Mouse (Mus musculus): Measurements from ENCODE around the gene Ppp2r5a.
"Not testable (repeated sequence)": the region's sequence is repeated elsewhere in the genome, so short reads cannot be mapped to it uniquely, and the experiment has no call there.

The Ppp2r5a gene

DNA sequence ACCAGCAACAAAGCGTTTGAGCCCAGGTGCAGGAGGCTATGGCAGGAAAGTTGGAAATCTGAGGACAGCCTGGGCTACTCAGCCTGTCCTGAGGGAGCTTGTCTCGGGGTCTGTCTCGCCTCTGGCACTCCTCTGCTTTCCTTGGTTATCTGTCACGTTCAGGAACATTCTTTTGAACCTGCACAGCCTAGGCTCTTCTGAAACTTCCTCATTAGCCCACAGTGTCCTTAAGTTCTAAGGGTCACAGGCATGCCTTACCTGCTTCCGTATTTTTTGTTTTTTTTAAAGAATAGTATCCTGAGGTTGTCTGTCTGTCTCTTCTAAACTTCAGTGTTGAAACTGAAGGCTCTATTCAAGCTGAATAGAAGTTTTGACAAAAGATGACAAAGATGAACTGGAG, at the start of gene Ppp2r5a:
Gene Ppp2r5a (minus strand): TSS at position 199 of the 400 bp plus-strand sequence.
- no peak for DNase-seq (ENCODE audit: low read depth, low spot score)

DNA sequence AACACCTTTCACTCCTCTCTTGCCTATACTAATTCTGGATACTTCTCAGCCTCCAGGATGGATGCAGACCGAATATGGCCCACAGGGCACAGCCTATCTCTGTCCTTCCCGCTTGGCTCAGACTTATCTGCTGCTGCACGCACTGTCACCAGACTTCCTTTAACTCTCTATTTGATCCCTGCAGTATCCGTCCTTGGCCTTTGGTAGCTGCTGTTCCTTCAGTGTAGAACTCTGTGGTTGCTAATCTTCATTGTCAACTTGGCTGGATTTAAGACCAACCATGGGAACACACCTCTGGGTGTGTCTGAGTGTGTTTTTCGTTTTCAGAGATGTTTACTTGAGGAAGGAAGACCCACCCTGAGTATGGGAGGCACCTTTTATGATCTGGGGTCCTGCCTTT, 47.5 kb upstream of the Ppp2r5a start:
- no peak for DNase-seq (ENCODE audit: low read depth, low spot score)

DNA sequence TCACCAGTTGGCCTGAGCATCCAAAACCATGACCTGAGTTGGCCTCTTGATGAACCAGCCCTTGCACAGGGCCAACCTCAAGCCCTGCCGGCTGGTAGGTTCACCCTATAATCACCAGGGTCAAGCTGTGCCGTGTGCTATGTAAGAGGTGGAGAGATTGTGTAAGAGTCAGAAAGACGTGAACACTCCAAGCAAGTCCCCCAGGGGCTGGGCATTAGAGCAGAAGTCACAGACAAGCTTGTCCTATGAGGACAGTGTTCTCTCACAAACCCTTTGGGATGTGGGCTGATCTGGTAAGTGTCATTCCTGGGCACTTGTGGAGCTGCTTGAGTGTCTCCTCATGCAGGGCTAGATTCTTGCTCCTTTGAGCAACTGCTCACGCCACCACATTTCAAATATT, 46.5 kb upstream of the Ppp2r5a start:
- DNase-seq (ENCODE audit: low read depth, low spot score), result no peak

DNA sequence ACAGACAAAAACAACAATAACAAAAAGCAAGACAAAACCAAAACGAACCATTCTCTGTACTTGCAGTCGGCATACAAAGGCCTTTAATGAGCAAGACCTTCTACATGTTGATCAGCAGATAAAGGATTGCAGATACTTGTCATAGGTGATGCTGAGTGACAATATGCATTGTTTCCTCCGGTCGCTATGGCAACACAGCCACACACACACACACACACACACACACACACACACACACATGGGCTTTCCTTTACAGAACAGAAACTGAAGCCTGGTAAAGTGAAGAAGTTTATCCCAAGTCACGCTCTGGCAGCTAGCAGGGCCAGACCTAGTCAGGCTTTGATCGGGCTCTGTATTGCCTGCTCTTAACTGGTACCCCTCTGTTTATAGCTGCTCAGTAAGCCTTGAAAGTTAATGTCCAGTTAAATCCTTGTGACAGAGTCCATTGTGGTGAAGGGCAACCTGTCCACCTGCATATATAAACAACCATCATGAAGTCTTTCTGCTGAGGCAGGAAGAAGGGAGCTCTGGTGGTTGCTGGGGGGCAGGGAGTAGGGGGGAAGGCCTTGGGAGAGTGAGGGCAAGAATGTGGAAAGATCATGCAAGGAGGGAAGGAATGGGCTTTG, 44.4 kb upstream of the Ppp2r5a start:
- no peak for DNase-seq (ENCODE audit: low read depth, low spot score)

DNA sequence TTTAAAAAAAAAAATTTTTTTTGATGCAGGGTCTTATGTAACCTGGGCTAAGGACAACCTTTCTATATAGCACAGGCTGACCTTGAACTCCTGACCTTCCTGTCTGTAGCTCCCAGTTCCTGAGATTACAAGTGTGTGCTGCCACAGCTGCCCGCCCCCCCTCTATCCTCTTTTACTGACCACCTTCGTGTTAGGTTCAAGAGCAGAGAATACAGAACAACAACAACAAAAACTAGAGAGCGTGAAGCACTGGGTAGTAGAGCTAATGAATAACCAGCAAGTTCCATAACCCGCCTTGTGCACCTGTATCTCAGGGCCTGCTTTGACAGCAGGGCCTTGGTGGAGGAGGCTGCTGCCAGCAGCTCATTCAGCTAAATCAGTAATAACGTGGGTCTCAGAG, 43.2 kb upstream of the Ppp2r5a start:
- no peak for DNase-seq (ENCODE audit: low read depth, low spot score)

DNA sequence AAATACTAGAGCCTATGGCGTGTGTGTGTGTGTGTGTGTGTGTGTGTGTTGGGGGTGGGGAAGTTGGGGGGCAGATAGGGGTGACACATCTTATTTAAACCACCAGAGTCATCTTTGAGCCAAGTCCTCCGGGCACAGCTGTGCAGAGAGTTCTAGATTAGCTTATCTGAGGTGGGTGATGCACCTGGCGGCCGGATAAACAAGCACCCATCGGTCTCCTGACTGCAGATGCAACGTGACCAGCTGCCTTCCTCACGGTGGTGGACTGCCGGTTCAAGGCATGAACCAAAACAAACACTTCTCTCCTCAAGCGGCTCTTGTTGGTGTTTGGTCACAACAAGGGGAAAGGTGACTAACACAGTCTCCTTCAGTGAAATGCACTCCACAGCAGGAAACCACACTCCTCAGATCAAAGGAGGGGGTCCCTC, 42.8 kb upstream of the Ppp2r5a start:
- DNase-seq (ENCODE audit: low read depth, low spot score), result peak; percentile 42

DNA sequence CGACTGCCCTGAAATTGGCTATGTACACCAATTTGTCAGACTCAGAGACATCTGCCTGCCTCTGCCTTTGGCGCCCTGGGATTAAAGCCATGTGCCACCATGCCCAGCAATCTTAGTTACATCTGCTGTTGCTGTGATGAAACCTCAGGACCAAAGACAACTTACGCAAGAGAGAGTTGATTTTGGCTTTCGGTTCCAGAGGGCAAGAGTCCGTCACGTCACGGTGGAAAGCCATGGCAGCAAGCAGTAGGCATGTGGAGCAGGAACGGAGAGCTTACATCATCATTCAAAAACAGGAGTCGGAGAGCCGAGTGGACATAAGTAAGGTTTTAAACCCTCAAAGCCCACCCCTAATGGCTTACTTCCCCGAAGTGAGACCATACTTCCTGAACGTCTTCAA, 42.3 kb upstream of the Ppp2r5a start:
- no peak for DNase-seq (ENCODE audit: low read depth, low spot score)

DNA sequence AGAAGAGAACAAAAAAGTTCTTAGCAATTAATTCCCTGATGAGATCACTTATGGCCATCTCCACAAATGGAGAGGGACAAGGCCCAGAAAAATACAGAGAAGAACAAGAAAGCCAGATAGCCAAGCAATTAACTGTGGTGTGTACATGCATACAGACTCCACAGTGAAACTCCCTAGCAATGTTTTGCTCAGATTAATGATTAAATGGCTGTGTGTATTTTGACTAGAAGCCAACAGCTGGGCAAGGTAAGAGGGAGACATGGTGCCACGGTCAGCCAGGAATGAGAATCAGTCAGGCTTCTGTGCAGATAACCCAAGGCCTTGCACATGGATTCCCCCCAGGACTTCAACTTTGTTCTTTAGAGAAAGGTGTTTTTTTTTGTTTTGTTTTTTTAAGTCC, 41.4 kb upstream of the Ppp2r5a start:
- DNase-seq (ENCODE audit: low read depth, low spot score), result no peak

DNA sequence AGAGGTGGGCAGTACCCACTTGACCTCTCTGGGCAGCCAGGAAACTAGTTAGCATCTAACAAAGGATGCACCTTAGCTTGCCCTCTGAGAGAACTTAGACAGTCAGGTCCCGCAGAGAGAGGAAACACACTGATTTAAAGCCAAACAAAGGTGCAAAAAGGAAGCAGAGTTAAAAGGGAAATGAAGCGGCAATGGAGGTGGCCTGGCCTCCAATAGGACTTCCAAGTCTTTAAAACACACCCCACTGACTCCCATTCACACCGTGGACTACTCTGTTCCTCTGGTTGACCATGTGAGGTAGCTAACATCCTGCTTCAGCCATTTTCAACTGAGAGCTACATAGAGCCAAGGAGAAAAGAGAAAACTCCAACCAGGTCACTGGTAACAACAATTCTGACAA, 35.9 kb upstream of the Ppp2r5a start:
- peak; percentile 29 for DNase-seq (ENCODE audit: low read depth, low spot score)

DNA sequence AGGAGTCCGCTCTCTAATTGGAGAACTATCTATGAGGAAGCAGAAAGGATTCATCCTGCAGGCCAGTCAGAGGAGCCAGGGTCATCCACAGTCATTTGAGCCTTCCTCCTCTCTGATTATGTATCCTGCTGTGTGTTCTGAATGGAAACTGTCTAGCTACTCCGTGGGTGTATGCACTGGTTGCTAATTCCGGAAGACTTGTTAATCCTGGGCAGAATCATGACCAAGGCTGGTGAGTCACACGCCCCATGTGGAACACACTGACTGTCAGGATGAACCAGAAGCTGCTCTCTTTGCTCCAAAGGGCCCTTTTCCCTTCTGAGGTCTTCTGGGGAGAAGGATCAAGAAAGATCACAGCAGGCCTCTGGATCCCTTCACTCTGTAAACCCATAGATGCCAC, 35.5 kb upstream of the Ppp2r5a start:
- peak; percentile 55 for DNase-seq (ENCODE audit: low read depth, low spot score)

DNA sequence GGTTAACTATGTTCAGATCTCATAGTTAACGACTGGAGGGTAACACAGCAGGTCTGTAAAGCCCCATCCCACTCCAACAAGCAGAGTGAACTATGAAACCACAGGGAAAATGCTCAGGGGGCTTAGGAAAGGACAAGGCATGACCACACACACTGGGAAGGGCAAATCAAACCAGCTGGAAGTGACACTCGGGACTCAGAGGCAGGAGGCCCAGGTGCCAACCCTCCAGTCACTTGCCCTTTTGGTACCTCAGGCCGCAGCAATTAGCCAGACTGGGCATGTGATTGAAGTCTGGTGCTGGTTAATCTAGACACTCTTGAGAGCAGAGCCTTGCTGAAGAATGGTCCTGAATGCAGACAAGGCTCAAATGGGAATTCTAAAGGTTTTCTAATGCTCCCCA, 33.6 kb upstream of the Ppp2r5a start:
- no peak for DNase-seq (ENCODE audit: low read depth, low spot score)

DNA sequence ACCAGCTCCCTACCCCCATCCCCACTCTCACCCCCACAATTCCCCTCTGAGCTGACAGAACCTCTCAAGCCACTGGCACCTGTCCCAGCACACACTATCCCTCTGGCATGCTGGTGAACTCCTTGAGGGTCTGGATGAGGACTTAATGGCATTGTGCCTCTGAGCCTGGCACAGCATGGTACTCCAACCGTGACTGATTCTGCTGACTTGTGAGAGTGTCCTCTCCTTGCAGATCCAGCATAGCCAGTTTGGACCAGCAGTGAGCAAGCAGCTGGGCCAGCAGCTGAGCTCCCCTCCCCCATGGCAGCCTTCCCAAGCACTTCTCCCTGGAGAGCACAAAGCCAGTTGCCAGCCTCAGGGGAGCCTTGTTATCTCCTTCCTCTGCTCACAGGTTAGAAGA, 32.3 kb upstream of the Ppp2r5a start:
- peak; percentile 24 for DNase-seq (ENCODE audit: low read depth, low spot score)

DNA sequence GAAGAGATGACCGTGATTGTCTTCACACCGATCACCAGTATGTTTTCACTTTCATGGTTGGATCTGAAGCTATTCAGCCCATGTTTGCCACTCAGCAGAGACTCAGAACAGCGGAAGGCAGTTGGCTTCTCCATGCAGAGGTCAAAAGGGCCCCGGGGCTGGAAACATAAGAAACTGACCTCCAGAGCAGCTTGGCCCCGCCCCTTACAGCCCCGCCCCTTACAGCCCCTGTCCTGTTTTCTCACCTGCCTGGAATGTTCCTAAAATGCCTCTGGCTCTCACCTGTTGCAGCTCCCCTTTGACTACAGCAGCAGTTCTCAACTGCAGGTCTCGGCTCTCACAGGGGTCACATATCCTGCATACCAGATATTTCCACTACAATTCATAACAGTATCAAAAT, 29.5 kb upstream of the Ppp2r5a start:
- DNase-seq (ENCODE audit: low read depth, low spot score), result peak; percentile 76

DNA sequence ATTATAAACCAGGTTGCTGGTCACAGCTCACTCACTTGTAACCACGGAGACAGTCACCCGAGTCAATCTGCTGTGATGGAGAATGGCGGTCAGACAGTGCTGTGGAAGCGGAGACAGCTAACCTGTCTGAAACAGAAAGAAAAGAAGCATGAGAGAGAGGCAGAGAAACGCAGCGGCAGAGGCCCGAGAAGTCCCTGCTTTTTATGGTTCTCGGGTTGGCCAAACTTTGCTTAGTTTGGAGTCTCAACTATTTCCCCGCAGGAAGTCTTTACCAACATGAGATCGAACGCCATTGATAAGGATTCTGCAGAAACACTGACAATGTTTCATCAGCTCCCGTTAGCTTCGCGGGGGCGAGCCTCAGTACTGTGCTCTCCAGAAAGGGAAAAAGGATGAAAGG, 29.0 kb upstream of the Ppp2r5a start:
- DNase-seq (ENCODE audit: low read depth, low spot score), result no peak

DNA sequence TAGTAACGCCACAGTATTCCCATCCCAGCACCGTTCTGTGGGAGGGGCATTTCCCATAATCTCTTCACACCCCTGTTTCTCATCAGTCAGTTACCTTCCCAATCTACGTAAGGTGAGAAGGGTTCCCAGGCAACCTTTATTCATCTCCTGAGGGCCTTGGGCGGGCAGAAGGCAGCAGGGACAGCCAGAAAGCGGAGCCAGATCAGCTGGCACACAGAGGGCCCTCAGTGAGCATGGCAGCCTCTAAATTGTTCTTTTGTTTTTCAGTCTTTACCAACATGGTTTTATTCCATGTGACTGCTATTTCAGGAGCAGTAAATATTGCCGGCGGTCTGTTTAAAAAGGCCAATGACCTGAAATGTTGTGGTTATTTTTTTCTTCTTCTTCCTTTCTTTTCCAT, 27.0 kb upstream of the Ppp2r5a start:
- DNase-seq (ENCODE audit: low read depth, low spot score), result no peak

DNA sequence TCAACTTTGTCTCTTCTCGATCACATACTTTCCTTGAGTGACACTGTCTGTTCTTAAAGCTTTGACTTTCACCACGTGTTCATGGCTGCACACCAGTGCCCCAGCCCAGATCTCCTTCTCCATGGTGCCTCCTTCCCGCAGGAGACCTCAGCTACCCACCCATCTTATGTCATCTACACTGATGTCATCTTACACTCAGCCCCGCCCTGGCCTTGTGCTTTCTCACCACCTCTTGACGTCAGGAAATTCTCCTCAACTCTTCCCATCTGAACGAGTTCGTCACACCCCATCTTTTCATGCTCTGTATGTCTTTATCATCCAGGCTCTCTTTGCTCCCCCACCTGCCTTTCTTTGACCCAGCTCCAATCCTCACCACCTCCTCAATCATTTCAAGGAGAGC, 22.8 kb upstream of the Ppp2r5a start:
- DNase-seq (ENCODE audit: low read depth, low spot score), result no peak

DNA sequence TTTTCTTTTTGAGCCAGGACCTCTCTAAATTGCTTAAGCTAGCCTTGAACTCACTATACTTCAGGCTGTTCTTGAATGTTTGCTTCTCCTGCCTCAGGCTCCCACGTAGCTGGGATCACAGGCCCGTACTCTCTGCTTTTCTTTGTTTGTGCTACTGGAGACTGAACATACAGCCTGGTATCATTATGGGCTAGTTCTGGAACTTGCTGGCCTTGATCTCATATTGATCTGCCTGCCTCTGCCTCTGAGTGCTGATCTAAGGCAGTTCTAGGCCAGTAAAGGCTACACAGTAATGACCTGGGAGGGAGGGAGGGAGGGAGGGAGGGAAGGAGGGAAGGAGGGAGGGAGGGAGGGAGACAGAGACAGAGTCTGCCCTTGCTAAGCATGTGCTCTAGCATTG, 20.1 kb upstream of the Ppp2r5a start:
- no peak for DNase-seq (ENCODE audit: low read depth, low spot score)

DNA sequence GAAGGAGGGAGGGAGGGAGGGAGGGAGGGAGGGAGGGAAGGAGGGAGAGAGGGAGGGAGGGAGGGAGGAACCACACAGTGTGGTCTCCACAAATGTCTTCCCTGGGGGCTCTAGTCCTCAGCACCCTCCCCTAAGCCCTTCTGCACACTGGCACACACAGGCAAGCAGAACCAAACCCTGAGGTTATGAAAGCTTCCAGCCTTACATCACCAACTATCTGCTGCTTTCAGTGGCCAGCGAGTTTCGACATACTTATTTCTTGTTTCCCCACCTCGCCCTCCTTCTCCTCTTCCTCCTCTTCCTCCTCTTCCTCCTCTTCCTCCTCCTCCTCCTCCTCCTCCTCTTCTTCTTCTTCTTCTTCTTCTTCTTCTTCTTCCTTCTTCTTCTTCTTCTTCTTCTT, 19.6 kb upstream of the Ppp2r5a start:
- DNase-seq (ENCODE audit: low read depth, low spot score), result not testable (repeated sequence)

DNA sequence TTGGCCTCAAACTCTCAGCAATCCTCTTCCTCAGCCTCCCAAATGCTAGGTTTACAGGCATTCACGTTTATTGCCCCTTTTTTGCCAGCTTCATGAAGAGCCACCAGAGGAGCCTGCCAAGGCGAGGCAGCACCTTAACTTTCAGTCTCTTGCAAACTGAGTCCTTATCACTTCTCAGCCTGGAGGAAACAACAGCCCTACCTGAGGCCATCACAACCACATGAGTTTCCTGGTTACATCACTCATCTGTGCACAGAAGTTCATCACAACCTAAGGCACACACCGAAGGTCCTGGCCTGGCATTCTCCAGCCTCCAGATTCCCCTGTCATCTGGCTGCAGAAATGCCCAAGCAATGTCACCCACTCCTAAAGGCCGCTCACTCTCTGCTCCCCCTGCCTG, 19.1 kb upstream of the Ppp2r5a start:
- DNase-seq (ENCODE audit: low read depth, low spot score), result no peak

DNA sequence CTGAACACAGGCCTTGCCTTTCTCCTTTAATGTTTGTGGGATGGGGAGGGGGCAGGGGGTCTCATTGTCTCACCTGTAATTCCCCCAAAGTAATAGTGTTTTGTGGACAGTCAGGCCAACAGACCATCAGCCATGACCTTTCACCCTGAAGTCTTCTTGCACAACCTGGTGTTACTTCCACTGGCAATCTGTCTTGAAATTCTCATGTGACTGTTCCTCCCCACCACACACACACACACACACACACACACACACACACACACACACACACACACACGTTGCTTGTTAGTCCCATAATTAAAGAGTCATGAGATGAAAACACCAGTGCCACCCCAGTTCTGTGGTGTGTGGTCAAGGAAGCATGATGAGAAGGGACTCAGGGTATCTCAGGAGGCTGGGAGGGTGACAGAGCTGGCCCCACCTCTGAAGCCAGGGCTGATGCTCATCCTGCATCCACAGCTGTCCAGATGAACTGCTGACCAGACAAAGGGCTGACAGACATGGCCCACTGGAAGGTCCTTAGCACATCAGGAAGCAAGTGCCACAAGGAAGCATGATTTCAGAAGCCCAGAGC, 18.4 kb upstream of the Ppp2r5a start:
- DNase-seq (ENCODE audit: low read depth, low spot score), result no peak

DNA sequence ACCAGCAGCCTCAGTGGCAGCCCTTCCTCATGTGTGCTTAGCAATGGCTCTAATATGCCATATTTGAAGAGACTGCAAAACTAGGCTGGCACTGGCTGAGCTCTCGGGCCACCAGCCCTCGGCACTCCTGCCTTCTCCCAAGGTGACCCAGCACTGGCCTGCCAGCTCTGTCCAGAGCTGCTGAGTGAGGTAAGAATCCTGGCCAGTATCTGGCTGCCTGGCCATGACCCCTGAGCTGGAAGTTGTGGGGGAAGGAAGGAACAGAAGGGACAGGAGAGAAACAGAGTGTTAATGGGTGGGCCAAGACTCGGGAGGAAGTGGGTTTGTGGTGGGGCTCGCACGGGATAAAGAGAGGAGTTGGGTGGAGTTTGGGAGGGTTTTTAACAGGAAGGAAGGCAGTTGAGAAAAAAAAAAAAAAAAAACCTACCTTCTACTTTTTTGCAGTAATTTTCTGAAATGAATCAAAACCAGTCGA, 17.9 kb upstream of the Ppp2r5a start:
- no peak for DNase-seq (ENCODE audit: low read depth, low spot score)

DNA sequence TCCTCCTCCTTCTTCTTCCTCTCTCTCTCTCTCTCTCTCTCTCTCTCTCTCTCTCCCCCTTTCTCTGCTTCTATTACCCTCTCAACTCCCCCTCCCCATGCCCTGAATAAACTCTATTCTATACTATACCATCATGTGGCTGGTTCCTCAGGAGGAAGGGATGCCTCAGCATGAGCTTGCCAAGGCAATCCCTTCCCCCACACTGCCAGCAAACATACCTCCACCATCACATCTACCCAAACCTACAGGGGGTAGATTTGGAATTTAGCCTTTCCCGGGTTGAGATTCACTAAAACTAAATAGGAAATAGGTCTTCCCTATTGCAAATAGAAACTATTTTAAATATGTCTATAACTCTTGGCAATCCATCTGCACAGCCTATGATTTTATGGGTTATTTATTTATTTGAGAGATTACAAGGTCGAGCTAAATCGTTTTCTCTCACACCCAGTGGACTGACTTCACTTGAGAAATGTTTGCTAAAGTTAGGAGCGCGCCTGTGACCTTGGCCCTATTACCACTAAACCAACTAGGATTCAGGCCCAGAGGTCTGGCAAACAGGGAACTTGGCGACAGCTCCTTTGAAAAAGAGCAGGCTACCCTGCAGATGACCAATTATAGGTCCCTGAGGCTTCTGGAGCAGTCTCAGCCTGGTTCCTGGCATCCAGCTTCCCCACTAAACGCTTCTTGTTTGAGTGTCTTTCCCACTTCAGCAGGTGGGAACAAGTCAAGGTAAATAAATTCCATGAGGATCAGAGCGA, 17.1 kb upstream of the Ppp2r5a start:
- no peak for DNase-seq (ENCODE audit: low read depth, low spot score)

DNA sequence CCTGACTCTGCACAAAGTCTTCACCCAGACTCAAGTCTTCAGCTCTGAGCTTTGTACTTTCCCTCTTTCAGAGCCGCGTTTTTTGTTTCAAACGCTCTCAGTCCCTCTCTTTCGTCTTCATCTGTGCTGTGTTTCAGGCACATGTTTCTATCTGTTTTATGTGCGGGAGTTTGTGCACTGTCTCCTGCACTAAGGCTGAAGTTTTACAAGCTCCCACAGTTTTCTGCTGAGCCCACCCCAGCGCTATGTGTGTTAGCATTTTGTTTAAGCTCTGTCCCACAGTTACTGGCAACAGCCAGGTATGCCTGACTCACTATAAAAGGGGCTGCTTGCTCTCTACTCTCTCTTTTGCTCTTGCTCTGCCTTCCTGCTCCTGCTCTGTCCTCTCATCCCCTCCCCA, 16.3 kb upstream of the Ppp2r5a start:
- DNase-seq (ENCODE audit: low read depth, low spot score), result no peak
